Mouse (Mus musculus) limb, embryonic 11.5 days (tissue): ENCODE results near the gene Tmem59l. TPM values are rescaled to one million over a fixed set of nuclear protein-coding genes. Genes with fewer than 3 reads are reported as not detected.

ENCODE experiments used
- ATAC-seq: fragments of 200-750 bp; cut with Nextera tagmentation; 2 replicates; pipeline ENCODE4 v1.8.0; 2017; ENCODE audit warnings: low read depth; ENCODE audit not compliant: insufficient number of reproducible peaks, low FRiP score, low TSS enrichment
- DNase-seq: peaks from one replicate; pipeline ENCODE4 v3.0.0-alpha.2; 2015; ENCODE audit warnings: low spot score
- H3K27ac ChIP-seq: fragments of 300-500 bp; sonication (generic); replicated peaks from 2 replicates; pipeline ENCODE4 v1.5.1; 2014; ENCODE audit warnings: low read depth, mild to moderate bottlenecking, low read length
- H3K27me3 ChIP-seq: fragments of 300-500 bp; sonication (generic); 2 replicates; pipeline ENCODE4 v1.6.1; 2014; ENCODE audit warnings: mild to moderate bottlenecking, low read length, mixed read lengths; ENCODE audit not compliant: control insufficient read depth, insufficient read depth
- H3K36me3 ChIP-seq: fragments of 300-500 bp; sonication (generic); 2 replicates; pipeline ENCODE4 v1.6.1; 2014; ENCODE audit warnings: mild to moderate bottlenecking, low read length, moderate library complexity, mixed read lengths; ENCODE audit not compliant: control insufficient read depth, insufficient read depth
- H3K4me1 ChIP-seq: fragments of 300-500 bp; sonication (generic); 2 replicates; pipeline ENCODE4 v1.6.1; 2014; ENCODE audit warnings: low read length, mixed read lengths; ENCODE audit not compliant: control insufficient read depth, insufficient read depth
- H3K4me2 ChIP-seq: fragments of 300-500 bp; sonication (generic); 2 replicates; pipeline ENCODE4 v1.6.1; 2014; ENCODE audit warnings: low read depth, mild to moderate bottlenecking, moderate library complexity; ENCODE audit not compliant: severe bottlenecking
- H3K4me3 ChIP-seq: fragments of 300-500 bp; sonication (generic); 2 replicates; pipeline ENCODE4 v1.5.1; 2014; ENCODE audit warnings: low read depth, low read length
- H3K9ac ChIP-seq: fragments of 300-500 bp; sonication (generic); 2 replicates; pipeline ENCODE4 v1.6.1; 2014; ENCODE audit warnings: mild to moderate bottlenecking, low read length
- H3K9me3 ChIP-seq: fragments of 300-500 bp; sonication (generic); 2 replicates; pipeline ENCODE4 v1.6.1; 2016; ENCODE audit warnings: low read length; ENCODE audit not compliant: control insufficient read depth
- WGBS: fragments of 180-500 bp; shearing (Covaris S2); extraction: QIAGEN DNeasy Blood & Tissue Kit; methylation state at CpG from one replicate; pipeline ENCODE4 v1.1.7; 2014; 5-methylcytosine and 5-hydroxymethylcytosine counted together
- polyA plus RNA-seq: library from polyadenylated mRNA; unstranded; fragments of >200 nt; fragmentation: Nextera tagmentation; extraction: Ambion mirVana; gene quantifications from 2 replicates; pipeline ENCODE4 v1.2.1, GENCODE M21; 2014

The Tmem59l gene
- polyA plus RNA-seq, 1 experiment from 2014 or later: 20.0 TPM

- Histone ChIP-seq H3K4me1 (peaks cover 46% of the 10 kb centered on the region), H3K36me3 (no peaks in the 10 kb centered on the region), H3K4me2 (peak overlapping the region; percentile 94), H3K9me3 (no peaks in the 10 kb centered on the region), H3K4me3 (peak overlapping the region; percentile 72), H3K9ac (peak overlapping the region; percentile 52), H3K27ac (peak overlapping the region; percentile 4), H3K27me3 (peaks cover 37% of the 10 kb centered on the region)
- 6% methylated on average over 12 of the region's 12 CpGs for WGBS
- peak; percentile 54 for DNase-seq
- ATAC-seq: no peak
Observed at GRCm38 (mm10) chr8:70495771-70496062, 8.6 kb upstream of the Tmem59l start.

- Histone ChIP-seq H3K9ac (peak overlapping the region; percentile 75), H3K9me3 (no peaks in the 10 kb centered on the region), H3K4me2 (peak overlapping the region; percentile 94), H3K27me3 (peaks cover 37% of the 10 kb centered on the region), H3K36me3 (no peaks in the 10 kb centered on the region), H3K27ac (peak overlapping the region; percentile 69), H3K4me1 (peaks cover 51% of the 10 kb centered on the region), H3K4me3 (peak overlapping the region; percentile 72)
- ATAC-seq (no peak), DNase-seq (peak; percentile 52)
- 1% methylated on average over 21 of the region's 21 CpGs for WGBS
Observed at GRCm38 (mm10) chr8:70495001-70495770, 8.0 kb upstream of the Tmem59l start.

- Histone ChIP-seq H3K27me3 (peaks cover 37% of the 10 kb centered on the region), H3K27ac (peak overlapping the region; percentile 69; the same call in 1 of the 2 replicates), H3K4me2 (peak overlapping the region; percentile 94), H3K36me3 (no peaks in the 10 kb centered on the region), H3K9ac (peak overlapping the region; percentile 75), H3K9me3 (no peaks in the 10 kb centered on the region), H3K4me1 (peaks cover 58% of the 10 kb centered on the region), H3K4me3 (peak overlapping the region; percentile 72)
- WGBS: 1% methylated on average over 28 of the region's 28 CpGs
- ATAC-seq (no peak), DNase-seq (peak; percentile 69)
Observed at GRCm38 (mm10) chr8:70494416-70494945, 7.3 kb upstream of the Tmem59l start.

- ATAC-seq (no peak), DNase-seq (peak; percentile 64)
- 1% methylated on average over 47 of the region's 47 CpGs for WGBS
- no peaks in the 10 kb centered on the region for H3K36me3 ChIP-seq
- H3K4me1 ChIP-seq: peaks cover 64% of the 10 kb centered on the region
- peak overlapping the region; percentile 75 for H3K9ac ChIP-seq
- peak overlapping the region; percentile 72 for H3K4me3 ChIP-seq
- H3K9me3 ChIP-seq: no peaks in the 10 kb centered on the region
- H3K4me2 ChIP-seq: peak overlapping the region; percentile 94
- peaks cover 37% of the 10 kb centered on the region for H3K27me3 ChIP-seq
- H3K27ac ChIP-seq: peak overlapping the region; percentile 56
Observed at GRCm38 (mm10) chr8:70493692-70494415, 6.7 kb upstream of the Tmem59l start.

- Histone ChIP-seq H3K36me3 (no peaks in the 10 kb centered on the region), H3K4me2 (peak within 1 kb of the TSS; percentile 94), H3K9me3 (no peaks in the 10 kb centered on the region), H3K27me3 (peaks cover 37% of the 10 kb centered on the region), H3K9ac (peak within 1 kb of the TSS; percentile 75), H3K4me3 (peak within 1 kb of the TSS; percentile 72), H3K27ac (peak within 1 kb of the TSS; percentile 56), H3K4me1 (peaks cover 73% of the 10 kb centered on the region)
- no peak for ATAC-seq
- DNase-seq: peak; percentile 65
- WGBS: under 1% methylated on average over 65 of the region's 93 CpGs
Observed at GRCm38 (mm10) chr8:70492664-70493640, 5.8 kb upstream of the Tmem59l start, which contains the start of gene Crlf1. Gene Crlf1, plus strand, starts transcription at chr8:70493158.

- H3K9ac ChIP-seq: 0 out of 2 replicates have a peak overlapping the region, but pooled peaks have one; percentile 23
- H3K4me2 ChIP-seq: peak overlapping the region; percentile 57; the same call in 1 of the 2 replicates
- peak; percentile 71 for DNase-seq
Observed at GRCm38 (mm10) chr8:70490880-70491495, 3.8 kb upstream of the Tmem59l start.

GRCm38 (mm10) chr8:70490061-70490879 is 3.1 kb upstream of the Tmem59l start:
- H3K4me3 ChIP-seq: peak overlapping the region; percentile 3; the same call in 1 of the 2 replicates
- H3K4me2 ChIP-seq: peak overlapping the region; percentile 57; the same call in 1 of the 2 replicates
- ATAC-seq: no peak
- no peaks in the 10 kb centered on the region for H3K9me3 ChIP-seq
- peaks cover 37% of the 10 kb centered on the region for H3K27me3 ChIP-seq
- H3K4me1 ChIP-seq: peaks cover 90% of the 10 kb centered on the region
- peak overlapping the region; percentile 73 for H3K27ac ChIP-seq
- peak overlapping the region; percentile 27; the same call in 1 of the 2 replicates for H3K9ac ChIP-seq
- no peaks in the 10 kb centered on the region for H3K36me3 ChIP-seq
- peak; percentile 50 for DNase-seq
- 4% methylated on average over 10 of the region's 10 CpGs for WGBS

More at GRCm38 (mm10) chr8:70490880-70491495, 3.8 kb upstream of the Tmem59l start:
- peak overlapping the region; percentile 73 for H3K27ac ChIP-seq
- no peaks in the 10 kb centered on the region for H3K9me3 ChIP-seq
- no peak overlapping the region for H3K4me3 ChIP-seq
- 4% methylated on average over 20 of the region's 20 CpGs for WGBS
- peaks cover 39% of the 10 kb centered on the region for H3K27me3 ChIP-seq
- no peaks in the 10 kb centered on the region for H3K36me3 ChIP-seq
- ATAC-seq: no peak
- peaks cover 90% of the 10 kb centered on the region for H3K4me1 ChIP-seq
